Mouse (Mus musculus): Measurements from ENCODE around the gene Arl14.

- TF ChIP-seq GATA1 (IDR thresholded peaks at IDR 0.05; ENCODE audit: borderline replicate concordance, low read length) = no peak
- TF ChIP-seq FLI1 (IDR thresholded peaks at IDR 0.05; ENCODE audit: low read length) = no peak
Measured at GRCm38 (mm10) chr3:69200251-69200650, 22.0 kb upstream of the Arl14 start.

Data from megakaryocyte, embryonic 14.5 days (primary cell).